Mouse (Mus musculus) megakaryocyte, embryonic 14.5 days (primary cell): ENCODE results near the gene Slc25a33.

Experiments
- FLI1 ChIP-seq: IDR thresholded peaks from 2 replicates; pipeline ENCODE4 v1.6.1; 2012; ENCODE audit warnings: low read length, inconsistent platforms, mixed read lengths
- GATA1 ChIP-seq: IDR thresholded peaks from 3 replicates; pipeline ENCODE4 v1.6.1; 2012; ENCODE audit warnings: mixed read lengths, low read length, inconsistent platforms, borderline replicate concordance

DNA sequence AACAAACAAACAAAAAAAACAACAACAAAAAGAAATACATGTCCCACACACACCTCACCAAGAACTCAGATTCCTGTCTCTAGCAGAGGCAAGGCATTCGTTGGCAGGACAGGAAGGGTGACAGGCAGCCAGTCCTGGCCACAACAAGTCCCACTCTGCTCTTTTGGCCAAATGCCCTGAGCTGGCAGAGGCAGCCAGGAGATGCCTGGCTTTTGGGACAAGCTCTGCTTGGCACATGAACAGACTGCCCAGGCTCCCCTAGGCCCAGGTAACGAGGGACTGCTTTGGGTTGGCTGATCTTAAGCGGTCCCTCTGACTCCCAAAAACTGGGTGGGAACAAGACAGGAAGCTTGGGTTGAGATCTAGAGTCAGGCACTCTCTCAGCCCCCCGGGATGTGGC, 37.5 kb downstream of the Slc25a33 start:
- no peak for TF ChIP-seq GATA1
- no peak for TF ChIP-seq FLI1
